Mouse (Mus musculus) mature B cell (primary cell): ENCODE results near the gene Nkx2-4.

ENCODE experiments used
- in situ Hi-C: fragments of 300-500 bp; cut with MboI; formaldehyde crosslinking; loops from 2 replicates; pipeline ENCODE4 v1.14.3; 2019

The Nkx2-4 gene

DNA sequence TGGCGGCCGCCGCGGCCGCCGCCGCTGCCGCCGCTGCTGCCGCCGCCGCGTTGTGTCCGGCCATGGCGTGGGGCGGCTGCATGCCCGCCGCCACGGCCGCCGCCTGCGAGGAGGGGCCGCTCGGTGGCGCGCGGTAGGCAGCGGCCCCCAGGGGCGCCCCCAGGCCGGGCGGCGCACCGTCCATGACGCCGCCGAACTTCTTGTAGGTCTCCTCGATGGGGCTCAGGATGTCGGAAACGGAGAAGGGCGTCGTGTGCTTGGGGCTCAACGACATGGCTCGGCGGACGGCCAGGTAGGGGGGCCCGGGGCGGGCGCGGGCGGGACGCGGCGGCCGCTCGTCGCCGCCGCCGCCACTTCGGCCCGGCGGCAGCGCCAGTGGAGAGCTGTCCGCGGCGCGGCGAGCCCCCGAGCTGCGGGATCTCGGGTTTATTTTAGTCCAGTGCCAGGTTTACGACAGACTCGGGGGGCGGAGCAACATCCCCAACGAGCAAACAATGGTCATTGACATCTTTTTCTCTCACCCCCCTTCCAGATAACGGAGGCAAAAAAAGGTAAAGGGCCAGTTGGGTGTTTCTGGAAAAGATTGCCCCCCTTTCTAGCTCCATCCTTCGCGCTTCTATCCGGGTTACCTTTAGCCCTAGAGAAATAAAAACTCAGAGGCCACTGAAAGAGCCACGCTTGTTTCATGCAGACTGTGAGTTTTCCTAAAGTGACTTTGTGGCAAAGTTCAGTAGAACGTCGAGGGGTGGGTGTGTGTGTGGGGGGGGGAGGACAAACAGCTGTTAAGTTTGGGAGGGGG lies at the start of gene Nkx2-4:
TSS of gene Nkx2-4 (minus strand) at position 374 of the 799 bp plus-strand sequence.
- in situ Hi-C loops: no loop called here

- in situ Hi-C loops: no loop called here
Measured at GRCm38 (mm10) chr2:147127366-147127765, 42.1 kb upstream of the Nkx2-4 start.

DNA sequence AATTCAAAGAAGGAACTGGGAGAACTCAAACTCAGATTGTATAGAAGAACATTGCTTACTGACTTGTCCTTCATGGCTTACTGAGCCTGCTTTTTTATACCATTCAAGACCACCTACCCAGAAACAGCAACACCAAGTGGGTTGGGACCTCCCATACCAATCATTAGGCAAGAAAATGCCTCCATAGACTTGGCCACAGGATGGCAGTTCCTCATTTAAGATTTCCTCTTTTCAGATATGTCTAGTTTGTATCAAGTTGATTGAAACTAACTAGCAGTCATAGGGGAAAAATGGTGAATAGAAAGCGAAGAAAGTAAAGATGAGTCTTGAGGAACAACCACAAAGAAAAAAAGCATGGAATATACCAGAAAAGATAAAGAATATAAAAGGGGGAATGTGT lies 34.5 kb upstream of the Nkx2-4 start:
- in situ Hi-C loops: no loop called here

- in situ Hi-C loops: no loop called here
Measured at GRCm38 (mm10) chr2:147086441-147086840, 1.2 kb upstream of the Nkx2-4 start.

DNA sequence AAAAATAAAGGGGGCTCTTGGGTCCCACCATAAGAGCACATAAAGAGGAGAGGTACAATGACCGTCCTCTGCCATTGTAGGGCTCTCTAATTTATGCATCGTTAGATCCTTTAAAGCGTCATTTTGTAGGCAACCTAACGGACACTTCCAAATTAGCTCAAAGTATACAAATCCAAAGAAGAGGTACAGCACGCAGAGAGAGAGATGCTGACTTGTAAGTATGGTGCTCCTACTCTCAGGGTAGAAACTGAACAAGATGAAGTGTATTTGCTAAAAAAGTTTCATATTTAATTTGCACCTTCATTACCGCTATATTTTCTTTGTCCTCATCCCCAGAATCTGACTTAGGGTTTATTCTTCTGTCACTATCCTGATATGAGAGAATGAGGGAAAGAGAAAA lies 692 bp upstream of the Nkx2-4 start:
- in situ Hi-C loops: no loop called here

- in situ Hi-C loops: no loop called here
Measured at GRCm38 (mm10) chr2:147084366-147085071, 726 bp downstream of the Nkx2-4 start.

- in situ Hi-C loops: no loop called here
Measured at GRCm38 (mm10) chr2:147083471-147084365, 1.5 kb downstream of the Nkx2-4 start.

- in situ Hi-C loops: no loop called here
Measured at GRCm38 (mm10) chr2:147082391-147082790, 2.9 kb downstream of the Nkx2-4 start.

- in situ Hi-C loops: no loop called here
Measured at GRCm38 (mm10) chr2:147074399-147074798, 10.8 kb downstream of the Nkx2-4 start.

- in situ Hi-C loops: no loop called here
Measured at GRCm38 (mm10) chr2:147073962-147074361, 11.3 kb downstream of the Nkx2-4 start.

DNA sequence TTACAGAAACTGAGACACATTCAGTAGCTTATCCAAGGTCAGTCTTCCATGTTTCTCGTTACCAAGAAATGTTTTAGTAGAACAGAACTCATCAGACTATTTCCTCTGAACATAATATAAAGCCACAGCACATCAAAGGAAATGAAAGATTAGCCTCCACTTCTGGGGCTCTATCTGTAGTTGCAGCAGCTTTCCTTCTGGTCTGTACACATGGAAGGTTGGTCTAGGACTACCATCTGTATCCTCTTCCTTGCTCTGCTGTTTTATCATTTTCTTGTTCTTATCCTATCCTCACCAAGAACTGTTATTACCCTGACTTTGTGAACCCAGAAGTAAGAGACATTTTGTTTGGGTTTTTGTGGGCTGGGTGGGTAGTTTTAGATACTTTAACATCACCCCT lies 14.9 kb downstream of the Nkx2-4 start:
- in situ Hi-C loops: no loop called here

DNA sequence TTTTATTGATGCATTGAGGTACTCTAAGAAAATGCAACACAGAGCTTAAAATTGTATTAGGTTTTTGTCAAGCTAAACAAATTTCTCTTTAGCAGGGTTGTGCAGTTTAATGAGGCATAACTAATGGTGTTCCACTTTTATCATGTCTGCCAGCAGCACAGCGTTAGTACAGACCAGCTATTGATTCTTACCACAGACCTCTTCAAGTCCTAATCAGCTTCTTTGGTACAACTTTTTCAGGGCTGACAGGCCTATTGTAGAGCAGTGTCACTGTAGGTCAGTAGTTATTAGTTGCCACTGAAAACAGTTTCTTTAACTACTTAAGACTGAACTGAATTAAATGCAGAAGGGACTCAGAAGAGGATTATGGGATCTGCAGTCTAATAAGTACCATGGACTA lies 16.2 kb downstream of the Nkx2-4 start:
- in situ Hi-C loops: no loop called here

DNA sequence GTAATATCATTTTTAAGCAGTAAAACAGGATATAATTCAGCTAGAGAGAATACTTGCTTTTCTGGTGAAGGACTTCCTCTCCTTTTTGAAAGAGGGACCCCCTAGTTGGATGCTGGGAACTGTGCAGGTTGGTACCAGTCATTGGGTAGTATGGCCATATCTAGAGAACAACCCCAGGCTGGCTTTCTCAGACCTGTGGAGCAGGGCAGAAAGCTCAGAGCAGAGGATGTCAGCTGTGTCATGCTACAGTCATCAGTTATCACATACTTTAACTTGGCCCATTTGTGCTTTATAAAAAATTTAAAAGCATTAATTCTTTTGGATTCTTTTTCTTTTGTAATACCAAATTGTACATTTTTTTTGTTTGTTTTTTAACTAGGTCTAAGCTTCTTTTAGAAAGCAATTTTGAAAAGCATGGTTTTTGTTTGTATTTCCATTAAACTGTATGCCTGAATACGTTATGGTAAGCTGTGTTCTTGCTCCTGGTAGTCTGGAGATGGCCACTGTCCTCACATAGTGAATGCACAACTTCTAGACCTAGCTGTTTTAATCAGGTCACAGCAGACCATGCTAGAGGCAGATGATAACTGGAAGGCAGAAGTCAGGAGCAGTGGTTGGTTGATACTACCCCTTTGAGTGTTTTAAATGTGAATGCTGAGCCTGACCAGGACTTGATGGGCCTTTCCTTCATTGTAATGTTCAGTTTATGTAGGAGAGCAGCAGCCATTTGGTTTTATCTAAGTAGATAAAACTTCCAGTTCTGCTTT lies 17.6 kb downstream of the Nkx2-4 start:
- in situ Hi-C loops: no loop called here

- in situ Hi-C loops: no loop called here
Measured at GRCm38 (mm10) chr2:147053229-147053892, 31.9 kb downstream of the Nkx2-4 start.

DNA sequence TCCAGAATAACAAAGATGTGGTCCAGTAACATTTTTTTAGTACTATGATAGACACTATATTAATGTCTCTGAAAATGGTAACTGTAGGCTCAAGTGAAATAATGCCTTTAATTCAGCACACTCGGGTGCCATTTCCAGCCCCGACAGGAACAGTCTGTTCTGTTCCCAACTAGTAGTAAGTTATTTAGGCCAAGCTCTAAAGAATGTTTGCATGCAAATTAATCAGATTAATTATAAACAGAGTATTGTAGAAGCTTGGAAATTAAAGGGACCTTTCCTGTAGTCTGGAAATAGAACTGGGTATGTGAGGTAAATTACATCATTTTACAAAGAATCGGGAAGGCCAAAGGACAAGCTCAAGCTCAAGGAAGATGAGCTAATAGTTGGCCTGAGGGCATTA lies 38.2 kb downstream of the Nkx2-4 start:
- in situ Hi-C loops: no loop called here

DNA sequence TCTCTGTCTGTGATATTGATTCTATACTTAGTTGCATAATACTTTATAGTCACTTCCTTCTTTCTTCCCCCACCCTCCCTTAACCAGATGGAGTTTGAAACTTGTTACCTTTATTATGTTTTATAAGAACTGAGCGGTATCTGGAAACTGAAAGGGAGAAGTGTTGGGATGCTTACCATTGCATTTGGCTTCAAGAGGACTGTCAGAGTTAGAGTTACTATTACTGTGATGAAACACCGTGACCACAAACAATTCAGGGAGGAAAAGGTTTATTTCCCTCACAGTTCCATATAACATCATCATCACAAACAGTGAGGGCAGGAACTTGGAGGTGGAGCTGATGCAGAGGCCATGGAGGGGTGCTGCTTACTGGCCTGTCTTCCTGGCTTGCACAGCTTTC lies 49.4 kb downstream of the Nkx2-4 start:
- in situ Hi-C loops: no loop called here
